Mouse (Mus musculus): ENCODE results near the gene Disc1. TPM values are rescaled to one million over a fixed set of nuclear protein-coding genes. Genes with fewer than 3 reads are reported as not detected.

The Disc1 gene
- total and polyA plus RNA-seq, 3 experiments = not detected

DNA sequence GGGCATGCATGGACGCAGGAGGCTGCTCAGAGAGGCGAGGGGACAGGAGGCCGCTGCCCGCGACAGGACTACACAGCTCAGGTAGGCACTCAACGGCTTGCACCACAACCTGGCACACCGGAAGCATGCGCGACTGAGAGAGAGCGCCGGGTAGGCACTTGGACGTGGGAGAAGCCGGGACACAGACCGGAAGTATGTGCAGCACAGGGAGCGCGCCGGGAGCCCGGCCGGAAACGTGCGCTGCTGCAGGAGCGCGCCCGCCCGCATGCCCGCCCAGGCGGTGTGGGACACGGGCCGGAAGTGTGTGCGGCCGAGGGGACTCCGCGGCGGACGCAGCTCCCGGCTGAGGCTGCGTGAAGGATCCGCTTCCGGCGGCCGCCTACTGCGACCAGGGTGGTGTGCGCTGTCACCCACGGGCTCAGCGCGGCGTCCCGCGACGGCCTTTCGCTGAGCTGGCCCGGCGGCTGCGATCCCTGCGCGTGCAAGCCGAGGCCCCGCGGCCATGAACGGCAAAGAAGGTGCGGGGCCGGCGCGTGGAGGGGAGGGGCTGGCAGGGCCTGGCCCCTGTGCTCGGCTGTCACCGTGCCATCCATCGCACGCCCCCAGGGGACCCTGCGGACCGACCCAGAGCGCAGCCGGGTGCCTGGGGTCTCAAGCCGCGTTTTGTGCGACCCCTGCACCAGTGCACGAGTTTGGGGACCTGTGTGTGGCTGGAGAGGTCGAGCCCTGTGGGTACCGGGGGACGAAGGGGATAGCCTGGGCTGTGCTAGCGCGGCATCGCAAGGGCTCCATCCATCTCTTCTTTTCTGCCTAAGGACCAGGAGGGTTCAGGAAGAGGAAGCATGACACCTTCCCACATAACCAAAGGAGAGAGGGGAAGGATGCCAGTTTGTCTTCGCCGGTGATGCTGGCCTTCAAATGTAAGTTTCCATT is 41.0 kb upstream of the Disc1 start, which contains the start of gene Tsnax:
Gene Tsnax (plus strand): TSS at position 303 of the 933 bp plus-strand sequence.
- Histone ChIP-seq H3K27me3 (replicated peaks) (peaks cover 5% of the 10 kb centered on the region), H3K79me2 (replicated peaks; ENCODE audit: control insufficient read depth, extremely low read depth, insufficient read depth, poor library complexity, severe bottlenecking) (peaks cover 13% of the 10 kb centered on the region), H3K9ac (ENCODE audit: insufficient read depth, low read depth) (peak within 1 kb of the TSS; percentile 82), H3K4me3 (replicated peaks in 1 of 3; ENCODE audit: low read depth in 2 of 3, low read length in 2 of 3, poor library complexity in 1 of 3) (peak within 1 kb of the TSS; percentile 54 to 99 (median 97)), H3K36me3 (replicated peaks in 1 of 2; ENCODE audit: control insufficient read depth in 1 of 2, insufficient read depth in 1 of 2, low read length in 1 of 2) (peaks cover 22 to 31% of the 10 kb centered on the region in 2 experiments), H3K9me3 (replicated peaks; ENCODE audit: low read length) (peaks cover 7% of the 10 kb centered on the region), H3K4me1 (ENCODE audit: control insufficient read depth in 1 of 2, insufficient read depth in 2 of 2) (peaks cover 3 to 21% of the 10 kb centered on the region in 2 experiments), H3K4me2 (ENCODE audit: insufficient read depth, low read depth, poor library complexity, severe bottlenecking) (peak within 1 kb of the TSS; percentile 51), H3K27ac (ENCODE audit: insufficient read depth, low read depth) (peak within 1 kb of the TSS; percentile 33; the same call in 1 of the 2 replicates)
- DNase-seq (ENCODE audit: extremely low read depth) = peak; percentile 75
- in situ Hi-C loops (cut with MboI; ENCODE audit: low pct_ligation_motif_present, low pct_unique_long_range_greater_than_20kb, low sequenced_read_pairs) = no loop called here
- dilution Hi-C loops (cut with MboI; ENCODE audit: extremely low pct_ligation_motif_present, extremely low pct_unique_long_range_greater_than_20kb, low sequenced_read_pairs) = no loop called here
- TF ChIP-seq PAX5 (IDR thresholded peaks at IDR 0.05; ENCODE audit: low read length) = no peak
- peak; percentile 82 for TF ChIP-seq NELFE (IDR thresholded peaks at IDR 0.05; ENCODE audit: low read depth, low read length)
- TF ChIP-seq POLR2A (IDR thresholded peaks at IDR 0.05; ENCODE audit: low read depth, low read length) = peak; percentile 77
- TF ChIP-seq USF2 (conservative IDR thresholded peaks at IDR 0.05; ENCODE audit: low read depth, low read length) = no peak
- 0 out of 2 replicates have a peak, but pooled peaks have one; percentile 35 for TF ChIP-seq UBTF (IDR thresholded peaks at IDR 0.05; ENCODE audit: low read depth, low read length)
- TF ChIP-seq KAT2A (IDR thresholded peaks at IDR 0.05; ENCODE audit: insufficient replicate concordance, low read length) = peak; percentile 72; the same call in 1 of the 2 replicates
- peak; percentile 20; the same call in 1 of the 2 replicates for TF ChIP-seq MYC (IDR thresholded peaks at IDR 0.05; ENCODE audit: low read depth, low read length)
- no peak for TF ChIP-seq USF1 (IDR thresholded peaks at IDR 0.05; ENCODE audit: low read depth, low read length)
- TF ChIP-seq E2F4 (IDR thresholded peaks at IDR 0.05; ENCODE audit: insufficient replicate concordance, low read depth, low read length) = no peak
- no peak for TF ChIP-seq ETS1 (conservative IDR thresholded peaks at IDR 0.05; ENCODE audit: low read depth, low read length)
- peak; percentile 63; the same call in 1 of the 2 replicates for TF ChIP-seq ZMIZ1 (IDR thresholded peaks at IDR 0.05; ENCODE audit: low read depth, low read length)
- peak; percentile 79; the same call in 1 of the 2 replicates for TF ChIP-seq MAX (IDR thresholded peaks at IDR 0.05; ENCODE audit: low read length)
- no peak for TF ChIP-seq MAZ (IDR thresholded peaks at IDR 0.05; ENCODE audit: low read depth, low read length)
- no peak for TF ChIP-seq ZKSCAN1 (IDR thresholded peaks at IDR 0.05; ENCODE audit: borderline replicate concordance, low read depth, low read length)
- no peak for TF ChIP-seq RCOR1 (conservative IDR thresholded peaks at IDR 0.05; ENCODE audit: low read depth, low read length)
- TF ChIP-seq JUN (IDR thresholded peaks at IDR 0.05; ENCODE audit: insufficient read depth, low read depth, low read length) = no peak
- TF ChIP-seq JUND (conservative IDR thresholded peaks at IDR 0.05; ENCODE audit: low read depth, low read length) = no peak
- TF ChIP-seq SIN3A (IDR thresholded peaks at IDR 0.05; ENCODE audit: low read length) = no peak
- no peak for TF ChIP-seq MEF2A (IDR thresholded peaks at IDR 0.05; ENCODE audit: borderline replicate concordance, low read depth, low read length)
- 0 out of 2 replicates have a peak, but pooled peaks have one; percentile 35 for TF ChIP-seq POLR2AphosphoS2 (IDR thresholded peaks at IDR 0.05; ENCODE audit: low read depth, low read length)
- TF ChIP-seq NRF1 (IDR thresholded peaks at IDR 0.05; ENCODE audit: low read depth, low read length) = peak; percentile 80
- TF ChIP-seq CTCF (conservative IDR thresholded peaks at IDR 0.05 in 1 of 2, IDR thresholded peaks at IDR 0.05 in 1 of 2; ENCODE audit: low read depth in 2 of 2, low read length in 2 of 2) = no peak
- no peak for TF ChIP-seq EP300 (IDR thresholded peaks at IDR 0.05; ENCODE audit: low read length)
- TF ChIP-seq MAFK (IDR thresholded peaks at IDR 0.05; ENCODE audit: insufficient replicate concordance, low read length) = no peak
- no peak for TF ChIP-seq SMC3 (IDR thresholded peaks at IDR 0.05; ENCODE audit: low read depth, low read length)
- TF ChIP-seq BHLHE40 (IDR thresholded peaks at IDR 0.05; ENCODE audit: low read depth, low read length) = peak; percentile 60
- peak; percentile 12; the same call in 1 of the 2 replicates for TF ChIP-seq GABPA (IDR thresholded peaks at IDR 0.05; ENCODE audit: insufficient replicate concordance, low read depth, low read length)
- no peak for TF ChIP-seq ZNF384 (IDR thresholded peaks at IDR 0.05; ENCODE audit: low read depth, low read length)
- no peak for TF ChIP-seq TBP (conservative IDR thresholded peaks at IDR 0.05; ENCODE audit: low read depth, low read length)
- peak; percentile 60; the same call in 1 of the 2 replicates for TF ChIP-seq TCF12 (IDR thresholded peaks at IDR 0.05; ENCODE audit: low read depth, low read length)
- TF ChIP-seq HCFC1 (IDR thresholded peaks at IDR 0.05; ENCODE audit: low read depth, low read length) = peak; percentile 87
- no peak for TF ChIP-seq ZC3H11A (IDR thresholded peaks at IDR 0.05; ENCODE audit: low read depth, low read length)
- TF ChIP-seq CHD2 (IDR thresholded peaks at IDR 0.05; ENCODE audit: low read length) = no peak
- peak; percentile 80; the same call in 1 of the 2 replicates for TF ChIP-seq MXI1 (IDR thresholded peaks at IDR 0.05; ENCODE audit: low read depth, low read length)
- TF ChIP-seq IRF4 (IDR thresholded peaks at IDR 0.05; ENCODE audit: low read depth, low read length) = peak; percentile 71
- no peak for TF ChIP-seq RAD21 (IDR thresholded peaks at IDR 0.05; ENCODE audit: low read depth, low read length)
- TF ChIP-seq CHD1 (IDR thresholded peaks at IDR 0.05; ENCODE audit: low read depth, low read length) = no peak
- peak; percentile 86 for TF ChIP-seq ELF1 (IDR thresholded peaks at IDR 0.05; ENCODE audit: low read depth, low read length)
